Mouse (Mus musculus): ENCODE results near the gene Pde3a.

The Pde3a gene

GRCm38 (mm10) chr6:141248691-141249584 lies at the start of gene Pde3a:
Pde3a (plus strand) TSS chr6:141249269.
- DNase-seq (ENCODE audit: low read depth, low spot score) = no peak

- no peak for DNase-seq (ENCODE audit: low read depth, low spot score)
Measured at GRCm38 (mm10) chr6:141200173-141200615, 48.9 kb upstream of the Pde3a start.

- no peak for DNase-seq (ENCODE audit: low read depth, low spot score)
Measured at GRCm38 (mm10) chr6:141207531-141207930, 41.5 kb upstream of the Pde3a start.

- DNase-seq (ENCODE audit: low read depth, low spot score) = no peak
Measured at GRCm38 (mm10) chr6:141208283-141208872, 40.7 kb upstream of the Pde3a start.

- DNase-seq (ENCODE audit: low read depth, low spot score) = no peak
Measured at GRCm38 (mm10) chr6:141210021-141210420, 39.0 kb upstream of the Pde3a start.

GRCm38 (mm10) chr6:141221081-141221480 lies 28.0 kb upstream of the Pde3a start:
- no peak for DNase-seq (ENCODE audit: low read depth, low spot score)

- no peak for DNase-seq (ENCODE audit: low read depth, low spot score)
Measured at GRCm38 (mm10) chr6:141226851-141227657, 22.0 kb upstream of the Pde3a start.

GRCm38 (mm10) chr6:141227658-141228005 lies 21.4 kb upstream of the Pde3a start:
- DNase-seq (ENCODE audit: low read depth, low spot score) = no peak

- no peak for DNase-seq (ENCODE audit: low read depth, low spot score)
Measured at GRCm38 (mm10) chr6:141232756-141233382, 16.2 kb upstream of the Pde3a start.

- DNase-seq (ENCODE audit: low read depth, low spot score) = no peak
Measured at GRCm38 (mm10) chr6:141241809-141242208, 7.3 kb upstream of the Pde3a start.

GRCm38 (mm10) chr6:141245089-141245488 lies 4.0 kb upstream of the Pde3a start:
- DNase-seq (ENCODE audit: low read depth, low spot score) = no peak

GRCm38 (mm10) chr6:141246391-141246790 lies 2.7 kb upstream of the Pde3a start:
- DNase-seq (ENCODE audit: low read depth, low spot score) = no peak

GRCm38 (mm10) chr6:141248081-141248480 lies 988 bp upstream of the Pde3a start:
- DNase-seq (ENCODE audit: low read depth, low spot score) = no peak

GRCm38 (mm10) chr6:141249585-141250295 lies 671 bp downstream of the Pde3a start:
- no peak for DNase-seq (ENCODE audit: low read depth, low spot score)

- no peak for DNase-seq (ENCODE audit: low read depth, low spot score)
Measured at GRCm38 (mm10) chr6:141250296-141250629, 1.2 kb downstream of the Pde3a start.

- no peak for DNase-seq (ENCODE audit: low read depth, low spot score)
Measured at GRCm38 (mm10) chr6:141250984-141251383, 1.9 kb downstream of the Pde3a start.

- no peak for DNase-seq (ENCODE audit: low read depth, low spot score)
Measured at GRCm38 (mm10) chr6:141252520-141252919, 3.5 kb downstream of the Pde3a start.

- no peak for DNase-seq (ENCODE audit: low read depth, low spot score)
Measured at GRCm38 (mm10) chr6:141254956-141255355, 5.9 kb downstream of the Pde3a start.

- no peak for DNase-seq (ENCODE audit: low read depth, low spot score)
Measured at GRCm38 (mm10) chr6:141256896-141257295, 7.8 kb downstream of the Pde3a start.

- DNase-seq (ENCODE audit: low read depth, low spot score) = no peak
Measured at GRCm38 (mm10) chr6:141257434-141258202, 8.5 kb downstream of the Pde3a start.

Measured in CD4-positive helper T cell, adult 2 months (primary cell).